Comparison of ENCODE assay signal across 17 mouse cellular contexts in genomic region chr8:5012368-5012767, GRCm38 (mm10).
DNase-seq lines count a peak whose midpoint lies in the region; ATAC-seq and TF ChIP-seq lines count a peak whose summit lies in the region.
"Had no signal": no experiment of that assay in that cellular context is flagged by ENCODE, and none has a peak within 500 bp of the region (broad histone marks: within the 10 kb centered on the region; RNA-seq: fewer than 3 reads in every experiment).

No protein-coding gene starts in this region.

- H3K9ac ChIP-seq in forebrain, embryonic 13.5 days: no peak overlapping the region
- no peak overlapping the region for H3K9ac ChIP-seq in forebrain, embryonic 11.5 days (ENCODE audit: low read length)
- H3K9ac ChIP-seq in liver, adult 2 months (ENCODE audit: low read depth, low read length): no peak overlapping the region
- no peak overlapping the region for H3K9ac ChIP-seq in liver, postnatal 0 days (replicated peaks)
- H3K9ac ChIP-seq: hindbrain, embryonic 15.5 days; liver, embryonic 13.5 days had no signal

- no peaks in the 10 kb centered on the region for H3K9me3 ChIP-seq in forebrain, embryonic 13.5 days (replicated peaks)
- no peaks in the 10 kb centered on the region for H3K9me3 ChIP-seq in forebrain, embryonic 11.5 days (ENCODE audit: control insufficient read depth, low read length)
- no peaks in the 10 kb centered on the region for H3K9me3 ChIP-seq in liver, postnatal 0 days (ENCODE audit: low read length)
- H3K9me3 ChIP-seq: hindbrain, embryonic 15.5 days; limb, embryonic 10.5 days; liver, embryonic 13.5 days had no signal

- H3K4me3 ChIP-seq in forebrain, embryonic 13.5 days: no peak overlapping the region
- no peak overlapping the region for H3K4me3 ChIP-seq in forebrain, embryonic 11.5 days (ENCODE audit: low read depth, low read length)
- no peak overlapping the region for H3K4me3 ChIP-seq in liver, adult 2 months (ENCODE audit: insufficient read depth, low read depth, low read length)
- no peak overlapping the region for H3K4me3 ChIP-seq in liver, postnatal 0 days (ENCODE audit: low read depth, low read length)
- H3K4me3 ChIP-seq: gastrocnemius, adult 2 months; hindbrain, embryonic 15.5 days; limb, embryonic 10.5 days; liver, embryonic 13.5 days had no signal

- peak overlapping the region; percentile 19 for H3K27ac ChIP-seq in forebrain, embryonic 13.5 days
- no peak overlapping the region for H3K27ac ChIP-seq in forebrain, embryonic 11.5 days (ENCODE audit: low read depth, low read length)
- H3K27ac ChIP-seq in liver, adult 2 months (replicated peaks; ENCODE audit: insufficient read depth, low read depth, low read length): no peak overlapping the region
- no peak overlapping the region for H3K27ac ChIP-seq in liver, postnatal 0 days (ENCODE audit: low read depth)
- H3K27ac ChIP-seq: gastrocnemius, adult 2 months; hindbrain, embryonic 15.5 days; limb, embryonic 10.5 days; liver, embryonic 13.5 days had no signal

- TF ChIP-seq POLR2A in liver, adult 2 months (IDR thresholded peaks at IDR 0.05; ENCODE audit: extremely low read depth, insufficient read depth, low read length): no peak

- H3K4me2 ChIP-seq in forebrain, embryonic 13.5 days: no peak overlapping the region
- H3K4me2 ChIP-seq in forebrain, embryonic 11.5 days (ENCODE audit: low read depth, low read length, severe bottlenecking): no peak overlapping the region
- no peak overlapping the region for H3K4me2 ChIP-seq in liver, postnatal 0 days (ENCODE audit: low read depth, low read length)
- H3K4me2 ChIP-seq: hindbrain, embryonic 15.5 days; liver, embryonic 13.5 days had no signal

- WGBS in forebrain, embryonic 13.5 days: 61% methylated on average over 1 of the region's 1 CpGs
- WGBS in forebrain, embryonic 11.5 days: 68% methylated on average over 1 of the region's 1 CpGs
- WGBS in liver, adult 2 months: 44% methylated on average over 1 of the region's 1 CpGs
- 32% methylated on average over 1 of the region's 1 CpGs for WGBS in liver, postnatal 0 days (ENCODE audit: insufficient replicate concordance)

- DNase-seq in forebrain, embryonic 11.5 days (ENCODE audit: low spot score): no peak
- DNase-seq in liver, adult 2 months (ENCODE audit: extremely low read depth, low read depth, low spot score): peak; percentile 31
- DNase-seq in liver, postnatal 0 days: no peak
- DNase-seq in cerebellum, adult 9-10 months: peak; percentile 13
- DNase-seq in kidney, adult 9 months: peak; percentile 46
- DNase-seq in thymus, adult 18-20 months: no peak
- no peak for DNase-seq in right cerebral cortex, adult 2 months (ENCODE audit: low spot score in 2 of 2)
- DNase-seq: adrenal gland, postnatal 36 days; gastrocnemius, adult 2 months; heart, adult 11 months; liver, embryonic 13.5 days; lung, postnatal 14 days; right cerebral cortex, postnatal 4 days had no signal

- H3K79me2 ChIP-seq in liver, adult 2 months (ENCODE audit: control insufficient read depth, insufficient read depth, low read length): no peaks in the 10 kb centered on the region

- TF ChIP-seq CTCF in liver, adult 2 months (IDR thresholded peaks at IDR 0.05; ENCODE audit: low read depth, low read length): no peak
- no peak for TF ChIP-seq CTCF in liver, postnatal 0 days (IDR thresholded peaks at IDR 0.05; ENCODE audit: low read depth)

- H3K27me3 ChIP-seq in forebrain, embryonic 13.5 days: no peaks in the 10 kb centered on the region
- H3K27me3 ChIP-seq in forebrain, embryonic 11.5 days (ENCODE audit: control insufficient read depth, insufficient read depth, low read length): no peaks in the 10 kb centered on the region
- no peaks in the 10 kb centered on the region for H3K27me3 ChIP-seq in liver, adult 2 months (ENCODE audit: control insufficient read depth, insufficient read depth, low read length)
- H3K27me3 ChIP-seq in liver, postnatal 0 days (ENCODE audit: insufficient read depth, low read length): no peaks in the 10 kb centered on the region
- H3K27me3 ChIP-seq: hindbrain, embryonic 15.5 days; liver, embryonic 13.5 days had no signal

- H3K4me1 ChIP-seq in forebrain, embryonic 13.5 days: peaks cover 4% of the 10 kb centered on the region; the same call in 1 of the 2 replicates
- no peaks in the 10 kb centered on the region for H3K4me1 ChIP-seq in forebrain, embryonic 11.5 days (replicated peaks; ENCODE audit: control insufficient read depth, insufficient read depth, low read length)
- no peaks in the 10 kb centered on the region for H3K4me1 ChIP-seq in liver, adult 2 months (ENCODE audit: control insufficient read depth, insufficient read depth, low read length)
- H3K4me1 ChIP-seq in liver, postnatal 0 days (ENCODE audit: insufficient read depth): no peaks in the 10 kb centered on the region
- H3K4me1 ChIP-seq: hindbrain, embryonic 15.5 days; limb, embryonic 10.5 days; liver, embryonic 13.5 days had no signal

- no peaks in the 10 kb centered on the region for H3K36me3 ChIP-seq in forebrain, embryonic 13.5 days (ENCODE audit: poor library complexity, severe bottlenecking)
- H3K36me3 ChIP-seq in forebrain, embryonic 11.5 days (ENCODE audit: control insufficient read depth, insufficient read depth, low read length): no peaks in the 10 kb centered on the region
- H3K36me3 ChIP-seq in liver, adult 2 months (ENCODE audit: control insufficient read depth, insufficient read depth, low read length): no peaks in the 10 kb centered on the region
- no peaks in the 10 kb centered on the region for H3K36me3 ChIP-seq in liver, postnatal 0 days (replicated peaks; ENCODE audit: insufficient read depth, low read length)
- H3K36me3 ChIP-seq: hindbrain, embryonic 15.5 days; limb, embryonic 10.5 days; liver, embryonic 13.5 days had no signal

- TF ChIP-seq EP300 in liver, postnatal 0 days (IDR thresholded peaks at IDR 0.05; ENCODE audit: low read depth): no peak

- ATAC-seq in forebrain, embryonic 13.5 days: no peak
- ATAC-seq in forebrain, embryonic 11.5 days (replicated peaks; ENCODE audit: low FRiP score): no peak
- ATAC-seq in liver, postnatal 0 days: no peak
- ATAC-seq: activated CD4-positive, CD25-positive, alpha-beta regulatory T cell, adult 4 months had no signal

Comparison
In these comparisons a context has a peak if more than half of its experiments do, and no peak if none do; other contexts are left out.
1. DNase-seq: peak in liver, adult 2 months (single experiment), cerebellum, adult 9-10 months (single experiment) and kidney, adult 9 months (single experiment); none in forebrain, embryonic 11.5 days (single experiment), liver, postnatal 0 days (single experiment), thymus, adult 18-20 months (0 of 2) and right cerebral cortex, adult 2 months (0 of 2).